Mouse (Mus musculus) CH12F3 (cell line): ENCODE results near the gene Nedd8.

Experiments used
- in situ Hi-C: fragments of 300-500 bp; cut with MboI; formaldehyde crosslinking; loops from 2 replicates; pipeline ENCODE4 v1.14.3; 2020; ENCODE audit warnings: low sequenced_read_pairs

The Nedd8 gene

DNA sequence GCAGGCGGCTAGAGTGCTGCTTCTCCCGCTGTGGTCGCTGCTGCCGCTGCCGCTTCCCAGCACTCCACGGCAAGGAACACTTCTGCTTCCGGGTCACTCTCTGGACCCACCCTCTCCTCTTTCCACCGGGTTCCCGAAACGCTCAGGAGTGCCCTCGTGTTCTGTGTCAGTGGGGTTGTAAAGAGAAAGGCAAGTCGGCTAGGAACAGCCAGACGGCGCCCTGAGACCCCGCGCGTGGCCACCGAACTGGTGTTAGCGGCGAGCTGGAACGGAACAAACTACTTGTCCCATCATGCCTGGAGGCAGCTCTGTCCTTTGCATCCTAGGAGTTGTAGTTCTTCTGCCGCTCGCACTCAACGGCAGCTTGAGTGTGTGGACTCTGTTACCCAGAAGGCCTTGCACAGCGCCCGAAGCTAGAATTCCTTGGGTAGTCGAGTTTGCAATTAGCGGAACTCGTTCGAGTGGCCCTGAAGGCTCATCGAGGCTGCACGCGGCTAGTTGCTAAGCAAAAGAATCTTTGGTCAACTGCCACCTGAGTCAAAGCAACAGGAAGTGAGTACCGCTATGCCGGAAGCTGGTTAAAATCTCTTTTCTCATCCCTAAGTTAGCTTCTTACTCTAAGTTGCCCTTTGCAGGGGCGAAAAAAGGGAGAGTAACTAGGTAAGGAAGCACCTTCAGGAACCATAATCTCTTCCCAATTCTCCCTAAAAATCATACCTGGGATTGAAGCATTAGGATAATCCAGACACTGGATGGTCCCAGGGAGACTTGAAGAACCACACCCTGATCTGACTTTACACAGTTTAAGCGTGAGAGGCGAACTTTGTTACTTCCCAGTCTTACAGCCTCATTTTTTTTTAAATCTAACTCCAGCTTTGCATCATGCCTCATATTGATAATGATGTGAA, at the start of gene Nedd8, which contains the start of gene Gmpr2:
Gene Nedd8, minus strand, starts transcription at position 292 of the 908 bp plus-strand sequence.
Gene Gmpr2, plus strand, starts transcription at position 109 of the 908 bp plus-strand sequence.
- in situ Hi-C loops, result no loop called here

DNA sequence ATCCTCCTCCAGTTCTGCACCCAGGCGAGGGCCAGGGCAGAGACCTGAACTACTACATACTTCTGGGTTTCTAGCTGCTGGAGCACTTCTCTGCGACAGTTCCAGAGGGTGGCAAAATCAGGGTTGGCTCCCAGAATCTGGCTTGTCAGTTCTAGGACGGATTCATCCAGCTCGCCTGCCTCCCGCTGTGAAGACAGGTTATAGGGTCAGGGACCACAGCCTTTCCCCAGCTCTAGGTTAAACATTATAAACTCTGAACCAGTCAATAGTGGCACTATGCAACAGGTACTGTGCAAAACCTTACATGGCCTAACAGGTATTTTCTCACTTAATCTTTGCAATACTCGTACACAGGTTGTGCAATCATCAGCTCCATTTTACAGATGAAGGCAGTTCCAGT, 49.2 kb upstream of the Nedd8 start:
- in situ Hi-C loops, result no loop called here

DNA sequence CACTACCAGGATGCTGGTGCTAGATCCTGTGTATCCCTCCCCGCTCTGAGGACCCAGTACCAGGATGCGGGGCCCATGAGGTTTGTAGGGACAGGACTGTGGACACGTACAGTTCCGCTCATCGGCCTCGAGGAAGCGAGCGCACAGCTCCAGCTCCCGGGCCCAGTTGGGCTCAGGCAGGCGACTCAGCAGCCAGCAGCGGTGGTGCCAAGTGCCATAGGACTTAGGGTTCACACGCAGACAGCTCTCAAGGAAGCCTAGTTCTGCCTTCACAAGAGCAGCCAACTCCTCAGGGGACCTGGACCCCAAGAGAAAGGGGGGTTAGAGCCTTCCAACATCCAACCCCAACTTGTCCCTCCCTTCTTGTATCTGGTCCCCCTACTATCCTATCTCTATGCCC, 48.7 kb upstream of the Nedd8 start:
- in situ Hi-C loops, result no loop called here

DNA sequence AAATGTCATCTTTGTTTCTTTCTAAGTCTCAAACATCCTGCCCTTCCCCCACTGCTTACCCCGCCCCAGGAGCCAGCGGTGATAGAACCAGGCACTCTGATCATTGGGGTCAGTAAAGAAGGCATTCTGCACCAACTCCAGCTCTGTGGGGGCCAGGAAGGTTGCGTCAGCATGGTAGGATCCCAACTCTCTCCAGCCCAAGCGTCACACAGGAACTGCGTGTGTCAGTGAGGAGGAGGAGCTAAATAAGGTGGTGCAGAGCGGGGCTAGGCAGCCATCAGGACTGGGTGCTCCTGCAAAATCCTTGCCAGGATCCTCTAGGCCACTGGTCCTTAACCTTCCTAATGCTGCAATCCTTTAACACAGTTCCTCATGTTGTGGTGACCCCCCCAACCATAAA, 47.8 kb upstream of the Nedd8 start:
- in situ Hi-C loops, result no loop called here

DNA sequence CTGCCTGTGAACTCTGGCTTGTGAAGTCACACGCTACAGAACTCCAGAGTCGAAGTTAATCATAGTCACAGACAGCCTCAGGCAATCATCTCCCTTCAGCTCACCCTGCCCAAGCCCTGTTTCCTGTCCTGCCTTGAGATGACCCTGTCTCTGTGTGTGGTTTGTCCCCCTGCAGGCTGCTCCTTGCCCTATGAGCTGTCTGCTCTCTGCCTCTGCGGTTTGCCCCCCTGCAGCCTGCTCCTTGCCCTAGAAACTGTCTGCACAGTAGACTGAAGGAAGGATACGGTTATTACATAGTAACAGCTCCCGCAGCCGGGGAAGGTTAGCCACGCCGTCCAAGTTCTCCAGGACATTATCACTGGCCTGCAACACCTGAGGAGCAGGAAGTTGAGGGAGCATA, 45.0 kb upstream of the Nedd8 start:
- in situ Hi-C loops, result no loop called here

DNA sequence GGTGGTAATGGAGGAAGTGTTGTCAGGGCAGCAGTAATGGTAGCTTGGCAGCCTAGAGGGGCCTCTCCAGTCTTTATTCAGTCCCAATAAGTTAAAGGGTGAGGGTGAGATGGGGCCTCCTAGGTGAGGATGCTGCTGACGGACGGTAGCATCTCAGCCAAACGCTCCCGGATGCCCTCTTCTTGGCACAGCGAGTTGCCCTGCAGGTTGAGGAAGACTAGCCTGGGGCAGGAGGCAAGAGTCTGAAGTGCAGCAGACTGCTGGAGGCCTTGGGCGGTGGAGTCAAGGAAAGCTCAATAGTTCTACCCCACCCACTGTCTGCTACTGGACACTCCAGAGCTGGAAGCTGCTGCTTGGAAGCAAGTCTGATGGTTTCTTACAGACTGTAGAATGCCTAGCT, 44.3 kb upstream of the Nedd8 start:
- in situ Hi-C loops, result no loop called here

DNA sequence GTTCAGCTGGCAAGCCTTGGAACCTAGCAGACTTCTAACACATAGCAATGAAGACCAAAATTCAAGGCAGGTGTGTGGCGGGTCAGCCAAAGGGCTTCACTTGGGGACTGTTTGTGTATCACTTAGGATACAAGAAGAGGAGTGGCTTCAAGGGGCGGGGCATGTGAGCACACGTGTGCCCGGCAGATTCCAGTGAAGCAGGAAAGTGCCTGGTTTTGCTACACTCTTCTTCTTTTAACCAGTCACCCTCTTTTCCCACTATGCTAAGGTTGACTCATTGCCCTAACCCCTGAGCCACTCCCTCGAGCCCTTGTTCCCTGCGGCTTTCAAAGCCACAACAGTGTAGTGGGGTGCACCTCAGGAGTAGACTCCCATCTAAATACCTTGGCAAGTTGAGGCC, 43.0 kb upstream of the Nedd8 start:
- in situ Hi-C loops, result no loop called here

DNA sequence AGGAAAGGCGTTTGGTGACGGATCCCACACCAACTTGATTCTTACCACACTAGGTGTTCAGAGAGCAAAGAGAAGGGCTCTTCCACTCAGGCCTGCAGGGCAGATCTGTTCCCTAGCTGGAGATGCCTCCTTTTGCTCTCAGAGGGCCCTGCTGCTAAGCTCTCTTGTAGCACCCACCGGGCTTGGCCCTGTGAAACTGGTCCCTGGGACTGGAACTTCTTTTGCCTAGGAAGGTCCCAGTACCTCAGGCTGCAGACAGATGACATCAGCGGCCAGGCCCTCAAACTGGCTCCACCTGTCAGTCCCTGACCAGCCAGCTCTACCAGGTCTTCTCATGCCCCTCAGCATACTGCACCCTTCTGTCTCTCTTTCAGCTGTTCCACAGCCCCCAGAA, 41.8 kb upstream of the Nedd8 start, which contains the start of gene Tgm1:
Gene Tgm1, minus strand, starts transcription at position 198 of the 394 bp plus-strand sequence.
- in situ Hi-C loops, result no loop called here

DNA sequence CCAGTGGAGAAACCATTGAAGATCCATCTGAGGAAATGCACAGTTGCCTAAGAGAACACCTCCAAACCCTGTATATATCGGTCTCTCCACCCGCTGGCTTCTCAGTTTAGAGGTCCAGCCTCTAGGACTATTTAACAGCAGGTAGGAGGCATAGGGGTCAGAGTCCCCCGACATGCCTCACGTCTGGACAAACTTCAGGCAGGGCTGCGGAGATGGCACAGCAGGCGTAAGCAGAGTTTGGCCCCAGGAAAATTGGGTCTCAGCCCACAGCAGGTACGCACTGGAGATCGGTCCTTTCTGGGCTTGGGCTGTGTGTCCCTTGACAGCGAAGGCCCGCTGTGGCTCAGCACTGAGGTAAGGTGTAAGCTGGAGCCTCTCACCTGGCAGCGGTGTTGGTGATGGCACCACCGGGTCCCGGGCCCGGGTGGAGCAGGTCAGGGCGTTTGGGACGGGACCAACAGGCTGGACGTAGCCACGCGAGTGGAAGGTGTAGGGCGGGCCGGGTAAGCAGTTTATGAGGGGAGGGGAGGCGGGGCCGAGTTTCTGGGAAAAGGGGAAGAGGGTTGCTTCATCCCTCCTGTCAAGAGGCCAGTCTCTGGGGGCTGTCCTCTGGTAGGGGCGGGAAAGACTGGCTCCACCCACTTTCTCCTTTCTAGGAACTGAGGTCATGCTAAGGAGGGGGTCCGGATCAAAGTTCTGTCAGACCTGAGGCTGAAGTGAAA, 41.2 kb upstream of the Nedd8 start:
- in situ Hi-C loops, result no loop called here

DNA sequence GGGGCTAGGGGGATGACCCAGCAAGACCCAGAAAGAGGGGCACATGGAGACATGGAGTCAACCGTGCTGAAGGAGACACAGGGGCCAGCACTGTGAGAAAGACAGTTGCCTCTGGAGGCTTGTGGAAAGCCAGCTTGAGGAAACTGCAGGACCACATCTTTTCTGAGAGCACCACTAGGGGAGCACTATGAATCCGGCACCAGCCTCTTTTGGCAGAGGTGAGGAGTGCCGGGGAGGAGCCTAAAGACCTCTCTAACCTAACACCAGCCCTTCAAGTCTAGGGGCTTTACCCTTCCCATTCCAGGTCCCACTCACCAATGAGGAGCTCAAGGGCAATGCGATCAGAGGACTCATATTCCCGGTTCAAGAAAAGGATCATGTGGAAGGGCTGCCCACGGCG, 39.9 kb upstream of the Nedd8 start:
- in situ Hi-C loops, result no loop called here

DNA sequence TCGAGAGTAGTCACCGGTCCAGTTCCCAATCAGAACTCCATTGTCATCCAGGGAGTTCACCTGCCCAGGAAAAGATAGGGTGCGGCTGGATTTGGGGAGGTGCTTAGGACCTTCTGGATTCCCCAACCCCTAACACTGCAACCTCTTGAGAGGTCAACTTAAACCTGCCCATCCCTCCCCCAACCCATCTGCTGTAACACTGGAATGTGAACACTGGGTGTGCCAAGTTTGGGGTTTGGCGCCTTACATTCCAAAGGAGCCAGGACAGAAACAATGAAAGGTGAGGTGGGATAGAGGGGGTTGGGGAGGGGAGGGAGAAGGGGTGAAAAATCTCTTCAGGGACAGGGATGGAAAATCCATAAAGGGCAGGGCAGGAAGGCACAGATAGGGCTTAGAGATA, 37.6 kb upstream of the Nedd8 start:
- in situ Hi-C loops, result no loop called here

DNA sequence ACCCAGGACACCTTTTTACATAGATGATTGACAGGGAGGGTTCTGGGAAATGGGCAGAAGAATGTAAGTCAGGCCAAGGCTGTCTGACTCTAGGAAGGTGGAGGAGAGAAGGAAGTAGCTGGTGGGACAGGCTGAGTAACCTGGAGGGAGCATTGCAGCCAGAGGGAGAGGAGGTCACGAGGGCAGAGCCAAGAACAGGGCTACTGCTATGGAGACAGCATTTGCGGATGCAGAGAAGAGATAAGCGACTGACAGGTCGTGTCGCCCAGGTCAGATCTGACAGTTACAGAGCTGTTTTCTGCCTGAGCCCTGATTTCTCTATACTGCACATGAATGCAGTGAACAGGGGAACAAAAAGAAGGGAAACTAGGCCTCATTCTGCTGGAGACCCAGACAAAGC, 35.5 kb upstream of the Nedd8 start:
- in situ Hi-C loops, result no loop called here

DNA sequence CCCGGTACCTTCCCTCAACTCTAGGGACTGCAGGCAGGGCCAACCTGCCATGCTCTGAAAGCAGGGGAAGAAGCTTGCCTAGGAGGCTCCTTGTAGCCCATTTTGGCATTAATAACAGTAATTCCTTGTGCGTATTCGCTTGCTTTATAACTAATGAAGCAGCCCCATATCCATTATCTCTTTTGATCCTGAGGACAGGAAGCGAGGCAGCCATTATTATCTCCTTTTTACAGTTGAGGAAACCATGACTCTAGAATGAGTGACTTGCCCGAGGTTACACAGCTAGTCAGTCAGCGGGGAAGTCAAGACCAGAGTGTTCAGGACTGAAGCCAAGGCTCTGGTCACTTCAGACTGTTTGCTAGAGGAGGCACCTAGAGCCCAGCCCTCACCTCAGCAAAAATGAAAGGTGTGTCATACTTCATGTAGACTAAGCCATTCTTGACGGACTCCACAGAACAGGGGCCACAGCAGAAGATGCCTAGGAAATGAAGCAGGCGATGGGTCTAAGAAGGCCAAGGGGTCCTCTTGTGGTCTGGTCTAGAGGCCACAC, 34.2 kb upstream of the Nedd8 start:
- in situ Hi-C loops, result no loop called here

DNA sequence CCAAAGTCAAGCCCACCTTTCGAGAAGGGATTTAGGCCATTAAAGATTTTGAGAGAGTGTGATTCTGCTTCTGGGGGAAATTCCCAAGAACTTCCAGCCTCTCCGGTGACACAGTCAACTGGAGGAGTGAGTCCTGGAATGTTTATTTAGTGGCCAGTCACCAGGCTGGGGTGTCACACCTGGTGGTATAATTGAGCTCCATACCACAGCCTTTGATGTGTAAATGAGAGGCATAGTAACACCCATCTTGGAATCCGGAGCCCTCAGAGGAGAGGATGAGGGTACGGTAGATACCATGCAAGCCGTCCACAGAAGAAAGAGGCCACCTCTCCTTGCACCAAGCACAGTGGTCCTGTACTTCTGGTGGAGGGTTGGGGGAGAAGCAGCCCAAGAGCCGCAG, 30.8 kb upstream of the Nedd8 start:
- in situ Hi-C loops, result no loop called here

DNA sequence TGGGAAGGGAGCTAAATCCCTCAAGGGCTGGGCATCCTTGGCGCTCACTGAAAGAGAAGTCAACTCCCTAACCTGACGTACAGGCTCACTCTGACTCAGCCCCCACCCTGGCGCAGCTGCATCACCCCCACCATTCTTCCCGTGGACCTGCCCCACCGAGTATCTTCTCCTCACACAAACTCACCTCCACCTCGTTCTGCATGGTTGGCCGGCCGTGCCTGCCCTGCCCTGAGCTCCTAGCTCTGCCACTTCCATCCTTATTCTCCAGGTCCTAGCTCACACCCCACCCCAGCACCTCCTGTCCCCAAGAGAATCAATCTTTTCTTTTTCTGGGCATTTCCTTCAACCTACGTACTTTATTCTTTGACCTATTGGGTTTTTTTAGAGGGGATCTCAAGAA, 29.2 kb upstream of the Nedd8 start:
- in situ Hi-C loops, result no loop called here

DNA sequence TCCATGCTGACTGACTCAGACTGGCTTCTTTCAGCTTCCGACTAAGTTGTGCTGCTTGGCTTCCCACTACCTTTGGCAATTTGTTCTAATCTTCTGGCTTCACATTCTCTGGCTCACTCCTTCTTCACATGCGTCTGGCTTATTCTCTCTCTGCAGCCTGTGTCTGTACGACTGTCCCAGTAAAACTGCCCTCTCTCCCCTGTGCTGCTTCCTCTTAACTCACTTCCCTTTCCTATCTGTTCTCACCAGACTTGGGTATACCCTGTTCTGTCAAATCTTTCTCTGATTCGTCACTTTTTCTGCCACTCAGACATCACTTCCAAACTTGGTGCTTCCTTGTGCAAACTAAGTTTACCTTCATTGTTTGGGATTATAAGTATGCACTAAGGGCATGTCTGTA, 25.3 kb upstream of the Nedd8 start:
- in situ Hi-C loops, result no loop called here

DNA sequence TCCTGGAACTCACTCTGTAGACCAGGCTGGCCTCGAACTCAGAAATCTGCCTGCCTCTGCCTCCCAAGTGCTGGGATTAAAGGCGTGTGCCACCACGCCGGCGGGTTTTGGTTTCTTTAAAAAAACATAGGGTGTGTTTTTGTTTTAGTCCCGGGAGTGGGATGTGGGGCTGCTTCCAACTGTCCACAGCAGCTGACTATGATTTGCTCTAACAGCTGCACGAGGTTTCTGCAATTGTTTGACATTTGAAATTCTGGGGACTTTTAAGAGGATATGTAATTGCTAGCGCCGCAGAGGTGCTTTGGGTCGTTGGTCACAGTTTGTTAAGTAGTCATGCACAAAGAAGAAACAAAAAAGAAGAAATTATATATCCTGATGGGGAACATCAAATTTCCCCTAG, 17.5 kb upstream of the Nedd8 start:
- in situ Hi-C loops, result loop anchor here (10.0 kb wide), 1 partner anchor 65 kb away; the partner anchor contains the start of gene Cideb

DNA sequence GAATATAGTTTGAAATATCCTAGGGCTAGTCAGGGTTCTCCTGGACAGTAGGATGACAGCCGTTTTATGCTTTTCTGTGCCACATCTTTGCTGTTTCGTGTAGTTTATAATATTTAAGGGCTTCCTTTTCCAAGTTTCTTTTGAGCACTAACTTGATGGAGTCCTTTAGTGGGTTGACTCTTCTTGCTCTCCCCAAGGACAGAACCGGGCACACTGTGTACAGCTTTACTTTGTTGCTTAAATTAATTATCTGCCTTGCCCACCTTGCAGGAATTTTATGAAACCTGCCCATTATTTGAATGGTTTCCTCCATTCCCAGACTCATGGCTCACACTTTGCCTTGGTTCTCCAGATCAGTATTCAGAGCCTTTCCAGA, 10.2 kb upstream of the Nedd8 start:
- in situ Hi-C loops, result loop anchor here (10.0 kb wide), 1 partner anchor 73 kb away; the partner anchor contains the start of gene Cideb

DNA sequence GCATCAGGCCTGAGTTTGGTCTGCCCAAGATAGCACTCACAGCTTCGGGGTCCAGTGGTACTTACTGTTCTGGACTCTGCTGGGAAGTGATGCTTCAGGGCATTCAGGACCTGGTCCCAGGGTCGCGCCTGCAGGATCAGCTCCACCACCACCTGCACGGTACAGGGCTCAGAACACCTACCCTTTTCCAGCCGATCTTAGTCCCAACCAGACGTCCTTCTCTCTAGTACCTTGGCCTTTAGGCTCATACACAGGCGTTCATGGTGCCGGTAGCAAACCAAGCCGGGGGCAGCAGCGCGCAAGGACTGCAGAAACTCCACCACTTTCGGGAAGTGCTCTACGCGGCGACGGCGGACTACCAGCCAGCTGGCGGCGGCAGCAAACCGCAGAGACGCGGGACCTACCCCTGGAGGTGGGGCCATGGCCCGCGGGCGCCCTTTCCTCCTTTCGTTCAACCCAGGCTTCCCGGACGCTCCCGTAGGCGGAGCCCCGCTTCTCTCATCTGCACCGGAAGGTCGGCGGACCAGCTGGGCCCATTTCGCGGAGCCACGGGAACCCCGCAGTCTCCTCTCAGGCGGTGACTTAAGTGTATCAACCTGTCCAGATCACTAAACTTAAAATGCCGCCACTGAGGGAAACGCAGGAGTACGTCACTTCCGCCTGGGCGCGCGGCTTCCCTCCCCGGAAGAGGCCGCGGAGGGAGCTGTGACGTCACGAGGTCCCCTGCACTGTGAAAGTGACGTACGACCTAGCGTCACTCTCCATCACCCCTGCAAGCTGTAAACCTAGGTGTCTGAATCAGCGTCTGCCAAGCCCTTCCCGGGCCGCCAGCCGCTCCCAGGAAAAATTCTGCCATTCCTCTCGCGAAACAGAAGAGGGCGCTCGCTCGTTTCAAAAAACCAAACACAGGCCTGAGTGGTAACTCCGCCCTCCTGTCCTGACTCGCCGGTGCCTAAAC, 9.5 kb upstream of the Nedd8 start, which contains the start of gene Tinf2:
Gene Tinf2, minus strand, starts transcription at position 661 of the 958 bp plus-strand sequence.
- in situ Hi-C loops, result loop anchor here (10.0 kb wide), 1 partner anchor 73 kb away; the partner anchor contains the start of gene Cideb

DNA sequence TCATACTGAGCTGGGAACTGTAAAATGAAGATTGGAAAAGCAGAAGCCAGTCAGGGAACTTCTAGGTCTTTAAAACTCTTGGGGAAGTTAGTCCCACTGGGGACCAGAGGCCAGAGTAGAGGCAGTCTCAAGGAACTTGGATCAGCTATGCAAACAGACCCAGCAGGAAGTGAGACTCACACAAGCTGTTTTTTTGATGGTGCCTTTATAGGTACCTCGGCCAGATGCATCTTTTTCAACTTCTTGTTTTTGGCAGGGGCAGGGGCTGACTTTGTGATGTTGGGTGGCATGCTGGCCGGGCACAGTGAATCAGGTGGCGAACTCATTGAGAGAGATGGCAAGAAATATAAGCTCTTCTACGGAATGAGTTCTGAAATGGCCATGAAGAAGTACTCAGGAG, 5.7 kb upstream of the Nedd8 start:
- in situ Hi-C loops, result no loop called here

DNA sequence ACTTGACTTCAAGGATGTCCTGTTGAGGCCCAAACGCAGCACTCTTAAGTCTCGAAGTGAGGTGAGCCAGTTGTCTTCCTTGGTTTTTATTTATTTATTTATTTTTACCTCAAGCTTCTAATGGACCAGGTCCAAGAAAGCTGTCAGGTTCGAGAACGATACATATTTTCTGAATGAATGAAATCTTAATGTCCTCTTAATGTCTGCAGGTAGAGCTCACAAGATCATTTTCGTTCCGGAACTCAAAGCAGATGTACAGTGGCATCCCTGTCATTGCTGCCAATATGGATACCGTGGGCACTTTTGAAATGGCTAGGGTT, 777 bp upstream of the Nedd8 start:
- in situ Hi-C loops, result no loop called here
